Mouse (Mus musculus) midbrain, postnatal 0 days (tissue): Measurements from ENCODE around the gene Olfr316. TPM values are rescaled to one million over a fixed set of nuclear protein-coding genes. Genes with fewer than 3 reads are reported as not detected.
"Not testable (repeated sequence)": the region's sequence is repeated elsewhere in the genome, so short reads cannot be mapped to it uniquely, and the experiment has no call there.

ENCODE experiments used
- ATAC-seq: fragments of 200-750 bp; cut with Nextera tagmentation; 2 replicates; pipeline ENCODE4 v1.8.0; 2017; ENCODE audit warnings: moderate number of reproducible peaks, mild to moderate bottlenecking, moderate TSS enrichment, moderate library complexity; ENCODE audit not compliant: low FRiP score
- DNase-seq: peaks from one replicate; pipeline ENCODE4 v3.0.0-alpha.2; 2015; ENCODE audit warnings: low spot score
- H3K27ac ChIP-seq: fragments of 300-500 bp; sonication (generic); 2 replicates; pipeline ENCODE4 v1.5.1; 2014; ENCODE audit warnings: low read depth, mild to moderate bottlenecking, low read length, mixed read lengths
- H3K27me3 ChIP-seq: fragments of 300-500 bp; sonication (generic); 2 replicates; pipeline ENCODE4 v1.6.1; 2014; ENCODE audit warnings: low read length, control low read depth, mixed read lengths; ENCODE audit not compliant: insufficient read depth
- H3K36me3 ChIP-seq: fragments of 300-500 bp; sonication (generic); 2 replicates; pipeline ENCODE4 v1.6.1; 2014; ENCODE audit warnings: low read length, control low read depth, mixed read lengths; ENCODE audit not compliant: insufficient read depth
- H3K4me1 ChIP-seq: fragments of 300-500 bp; sonication (generic); 2 replicates; pipeline ENCODE4 v1.6.1; 2014; ENCODE audit warnings: mild to moderate bottlenecking, control low read depth, antibody characterized with exemption, low read length, mixed read lengths; ENCODE audit not compliant: insufficient read depth
- H3K4me2 ChIP-seq: fragments of 300-500 bp; sonication (generic); 2 replicates; pipeline ENCODE4 v1.6.1; 2014; ENCODE audit warnings: low read depth, mild to moderate bottlenecking, low read length, mixed read lengths; ENCODE audit not compliant: poor library complexity, severe bottlenecking
- H3K4me3 ChIP-seq: fragments of 300-500 bp; sonication (generic); 2 replicates; pipeline ENCODE4 v1.5.1; 2014; ENCODE audit warnings: low read depth, mild to moderate bottlenecking, low read length, moderate library complexity
- H3K9ac ChIP-seq: fragments of 300-500 bp; sonication (generic); replicated peaks from 2 replicates; pipeline ENCODE4 v1.6.1; 2014; ENCODE audit warnings: mild to moderate bottlenecking, low read length, moderate library complexity, mixed read lengths; ENCODE audit not compliant: poor library complexity, severe bottlenecking
- H3K9me3 ChIP-seq: fragments of 300-500 bp; sonication (generic); 2 replicates; pipeline ENCODE4 v1.6.1; 2016; ENCODE audit warnings: low read length, control low read depth
- CTCF ChIP-seq: IDR thresholded peaks from 2 replicates; pipeline ENCODE4 v1.5.1; 2016; ENCODE audit warnings: antibody characterized with exemption, mild to moderate bottlenecking
- WGBS: fragments of 180-500 bp; shearing (Covaris S2); extraction: QIAGEN DNeasy Blood & Tissue Kit; methylation state at CpG from one replicate; pipeline ENCODE4 v1.1.7; 2014; 5-methylcytosine and 5-hydroxymethylcytosine counted together
- polyA plus RNA-seq: library from polyadenylated mRNA; unstranded; fragments of >200 nt; fragmentation: Nextera tagmentation; extraction: Ambion mirVana; gene quantifications from 2 replicates; pipeline ENCODE4 v1.2.1, GENCODE M21; 2015
- total RNA-seq: library from RNA; depleted of rRNA; stranded (reverse); fragments of >200 nt; gene quantifications from 2 replicates; pipeline ENCODE4 v1.2.3, GENCODE M21; 2014

Gene Olfr316
- total and polyA plus RNA-seq, 2 experiments from 2014 or later: not detected

DNA sequence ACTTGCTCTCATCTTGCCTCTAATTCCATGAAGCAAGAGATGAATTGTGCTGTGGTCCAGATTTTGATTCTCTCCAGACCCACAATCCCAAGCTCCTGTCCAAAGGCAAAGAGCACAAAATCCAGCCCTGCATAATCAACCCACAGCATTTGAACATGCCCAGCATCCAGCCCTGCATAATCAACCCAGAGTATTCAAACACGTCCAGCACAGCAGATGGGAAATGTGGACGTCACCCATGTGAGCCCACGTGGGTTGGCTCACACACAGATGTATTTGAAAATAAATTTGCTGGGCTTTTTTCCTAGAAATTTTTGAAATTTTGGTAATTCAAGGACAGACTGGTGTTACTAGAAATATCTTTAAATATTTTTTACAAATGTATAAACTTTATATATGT is 19.2 kb upstream of the Olfr316 start:
- no peaks in the 10 kb centered on the region for H3K4me1 ChIP-seq
- no peak overlapping the region for H3K4me3 ChIP-seq
- no peak overlapping the region for H3K4me2 ChIP-seq
- DNase-seq: peak; percentile 58
- no peak for TF ChIP-seq CTCF
- WGBS: 48% methylated on average over 3 of the region's 3 CpGs
- no peak for ATAC-seq
- no peaks in the 10 kb centered on the region for H3K27me3 ChIP-seq
- no peak overlapping the region for H3K27ac ChIP-seq
- H3K9ac ChIP-seq: no peak overlapping the region
- H3K36me3 ChIP-seq: no peaks in the 10 kb centered on the region
- H3K9me3 ChIP-seq: no peaks in the 10 kb centered on the region

- Histone ChIP-seq H3K9me3 (no peaks in the 10 kb centered on the region), H3K4me1 (no peaks in the 10 kb centered on the region), H3K4me2 (no peak within 1 kb of the TSS), H3K27ac (no peak within 1 kb of the TSS), H3K9ac (no peak within 1 kb of the TSS), H3K27me3 (no peaks in the 10 kb centered on the region), H3K4me3 (no peak within 1 kb of the TSS), H3K36me3 (no peaks in the 10 kb centered on the region)
- no peak for TF ChIP-seq CTCF
- DNase-seq: no peak
- ATAC-seq: no peak
- WGBS: 80% methylated on average over 4 of the region's 4 CpGs
These were observed 13.7 kb upstream of the Olfr316 start, which contains the start of gene Olfr317 for GRCm38 (mm10) chr11:58738792-58739262. TSS of gene Olfr317 (minus strand) at chr11:58739212.

DNA sequence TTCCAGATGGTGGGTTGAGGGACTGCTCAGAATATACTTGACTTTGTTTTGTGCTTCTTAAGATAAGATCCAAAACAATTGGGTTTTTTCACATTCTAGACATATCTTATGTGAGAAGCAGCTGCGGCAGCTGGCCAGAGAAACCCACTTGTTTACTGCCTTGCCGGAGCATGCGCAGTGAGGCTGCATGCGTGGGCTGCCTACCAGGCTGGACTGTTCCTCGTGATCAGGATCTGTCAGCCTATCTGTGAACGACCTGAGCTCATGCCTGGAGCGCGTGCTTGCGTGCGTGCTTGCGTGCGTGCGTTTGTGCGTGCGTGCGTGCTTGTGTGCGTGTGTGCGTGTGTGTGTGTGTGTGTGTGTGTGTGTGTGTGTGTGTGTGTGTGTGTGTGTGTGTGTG is 1.4 kb upstream of the Olfr316 start:
- H3K27me3 ChIP-seq, H3K4me1 ChIP-seq, ATAC-seq, H3K9ac ChIP-seq, H3K9me3 ChIP-seq, H3K27ac ChIP-seq, DNase-seq, H3K4me3 ChIP-seq, H3K4me2 ChIP-seq, H3K36me3 ChIP-seq: not testable (repeated sequence)
- 95% methylated on average over 18 of the region's 18 CpGs for WGBS

DNA sequence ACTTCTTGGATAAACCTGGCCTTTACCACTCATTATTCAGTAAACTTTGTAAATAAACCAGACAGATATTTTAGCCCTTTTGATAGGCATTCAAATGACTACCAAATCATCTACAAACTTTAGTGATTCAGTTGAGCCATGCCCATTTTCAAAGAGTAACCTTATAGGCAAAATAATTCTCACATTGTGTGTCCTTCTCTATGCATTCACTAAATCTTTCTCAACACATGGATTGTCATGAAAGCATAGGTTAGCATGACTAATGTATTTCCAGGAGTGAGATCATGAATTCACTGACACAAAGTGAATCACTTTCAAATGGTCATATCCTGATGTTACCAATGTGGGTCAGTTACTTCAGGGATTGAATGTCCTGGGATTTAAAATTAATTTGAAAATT is 20.4 kb downstream of the Olfr316 start, which contains the start of gene Olfr315:
Olfr315 (plus strand) TSS at position 301 of the 400 bp plus-strand sequence.
- H3K4me3 ChIP-seq: no peak within 1 kb of the TSS
- H3K27ac ChIP-seq: no peak within 1 kb of the TSS
- H3K9me3 ChIP-seq: no peaks in the 10 kb centered on the region
- DNase-seq (no peak), ATAC-seq (no peak)
- H3K4me2 ChIP-seq: no peak within 1 kb of the TSS
- no peak within 1 kb of the TSS for H3K9ac ChIP-seq
- TF ChIP-seq CTCF: no peak
- no peaks in the 10 kb centered on the region for H3K36me3 ChIP-seq
- H3K27me3 ChIP-seq: no peaks in the 10 kb centered on the region
- H3K4me1 ChIP-seq: no peaks in the 10 kb centered on the region

- 84% methylated on average over 6 of the region's 6 CpGs for WGBS
- Histone ChIP-seq H3K9ac (no peak within 1 kb of the TSS), H3K4me3 (no peak within 1 kb of the TSS), H3K27me3 (no peaks in the 10 kb centered on the region), H3K36me3 (no peaks in the 10 kb centered on the region), H3K4me2 (no peak within 1 kb of the TSS), H3K9me3 (no peaks in the 10 kb centered on the region), H3K27ac (no peak within 1 kb of the TSS), H3K4me1 (no peaks in the 10 kb centered on the region)
- no peak for TF ChIP-seq CTCF
- DNase-seq (no peak), ATAC-seq (no peak)
These were observed 30.1 kb downstream of the Olfr316 start, which contains the start of gene Olfr314 for GRCm38 (mm10) chr11:58782480-58783089. TSS of gene Olfr314 (plus strand) at chr11:58782952.

DNA sequence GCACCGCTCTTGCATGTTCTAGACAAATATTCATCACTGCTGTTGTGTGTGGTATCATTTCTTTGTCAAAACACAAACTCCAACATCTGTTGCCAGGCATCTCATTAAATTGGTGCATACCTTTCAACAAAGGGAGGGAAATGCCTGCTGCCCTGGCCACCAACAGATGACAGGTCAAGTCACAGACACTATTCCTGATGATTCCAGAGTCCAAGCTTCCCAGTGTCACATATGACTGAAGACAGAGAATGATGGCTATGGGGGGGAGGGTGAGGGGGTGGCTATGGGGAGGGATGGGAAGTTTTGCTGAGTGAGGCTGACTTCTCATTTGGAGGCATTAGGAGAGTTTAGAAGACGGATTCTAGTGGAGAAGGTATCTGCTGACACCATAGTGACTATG is 31.6 kb downstream of the Olfr316 start:
- Histone ChIP-seq H3K27me3 (no peaks in the 10 kb centered on the region), H3K36me3 (no peaks in the 10 kb centered on the region), H3K9ac (no peak overlapping the region), H3K9me3 (no peaks in the 10 kb centered on the region), H3K4me2 (no peak overlapping the region), H3K4me3 (no peak overlapping the region), H3K4me1 (no peaks in the 10 kb centered on the region), H3K27ac (no peak overlapping the region)
- WGBS: 82% methylated on average over 2 of the region's 2 CpGs
- no peak for TF ChIP-seq CTCF
- no peak for ATAC-seq
- no peak for DNase-seq
